Mouse (Mus musculus) cortical plate, adult 2 months (tissue): ENCODE data around the gene Asb4.
"Not testable (repeated sequence)": the region's sequence is repeated elsewhere in the genome, so short reads cannot be mapped to it uniquely, and the experiment has no call there.

ENCODE experiments used
- CTCF ChIP-seq: fragments of 200-500 bp; IDR thresholded peaks from 2 replicates; pipeline ENCODE4 v1.5.1; 2011; ENCODE audit warnings: mild to moderate bottlenecking, control low read depth, low read length; ENCODE audit not compliant: insufficient read depth; ENCODE audit errors: extremely low read depth
- POLR2A ChIP-seq: fragments of 200-500 bp; IDR thresholded peaks from 2 replicates; pipeline ENCODE4 v1.6.1; 2011; ENCODE audit warnings: mild to moderate bottlenecking, low read length, control low read depth; ENCODE audit not compliant: insufficient read depth; ENCODE audit errors: extremely low read depth

GRCm38 (mm10) chr6:5336016-5336415 lies 47.2 kb upstream of the Asb4 start:
- TF ChIP-seq POLR2A, CTCF: not testable (repeated sequence)
